Mouse (Mus musculus) embryonic facial prominence, embryonic 10.5 days (tissue): ENCODE results near the gene Glrb. TPM values are rescaled to one million over a fixed set of nuclear protein-coding genes. Genes with fewer than 3 reads are reported as not detected.

Source experiments
- DNase-seq: peaks from one replicate; pipeline ENCODE4 v3.0.0-alpha.2; 2017; ENCODE audit warnings: low spot score
- H3K27ac ChIP-seq: fragments of 300-500 bp; sonication (generic); replicated peaks from 2 replicates; pipeline ENCODE4 v1.5.1; 2016; ENCODE audit warnings: mild to moderate bottlenecking
- H3K27me3 ChIP-seq: fragments of 300-500 bp; sonication (generic); replicated peaks from 2 replicates; pipeline ENCODE4 v1.6.1; 2016; ENCODE audit warnings: low read depth, mild to moderate bottlenecking; ENCODE audit not compliant: poor library complexity, severe bottlenecking
- H3K36me3 ChIP-seq: fragments of 300-500 bp; sonication (generic); replicated peaks from 2 replicates; pipeline ENCODE4 v1.6.1; 2016; ENCODE audit warnings: mild to moderate bottlenecking, moderate library complexity
- H3K4me1 ChIP-seq: fragments of 300-500 bp; sonication (generic); 2 replicates; pipeline ENCODE4 v1.6.1; 2016
- H3K4me3 ChIP-seq: fragments of 300-500 bp; sonication (generic); 2 replicates; pipeline ENCODE4 v1.5.1; 2016; ENCODE audit warnings: mild to moderate bottlenecking, moderate library complexity
- H3K9me3 ChIP-seq: fragments of 300-500 bp; sonication (generic); 2 replicates; pipeline ENCODE4 v1.6.1; 2016; ENCODE audit warnings: mild to moderate bottlenecking
- WGBS: fragments of 180-500 bp; shearing (Covaris S2); methylation state at CpG from one replicate; pipeline ENCODE4 v1.1.7; 2016; 5-methylcytosine and 5-hydroxymethylcytosine counted together
- polyA plus RNA-seq: library from polyadenylated mRNA; unstranded; fragments of >200 nt; fragmentation: Nextera tagmentation; extraction: Ambion mirVana; gene quantifications from 2 replicates; pipeline ENCODE4 v1.2.1, GENCODE M21; 2016

Glrb gene
- polyA plus RNA-seq, 1 experiment from 2014 or later = 6.7 TPM

- Histone ChIP-seq H3K27ac (no peak overlapping the region), H3K4me3 (no peak overlapping the region), H3K9me3 (no peaks in the 10 kb centered on the region), H3K27me3 (peaks cover 32% of the 10 kb centered on the region), H3K36me3 (no peaks in the 10 kb centered on the region), H3K4me1 (peaks cover 19% of the 10 kb centered on the region)
- WGBS = 19% methylated on average over 1 of the region's 1 CpGs
- DNase-seq = no peak
Measured at GRCm38 (mm10) chr3:80805327-80805726, 108.1 kb downstream of the Glrb start.

DNA sequence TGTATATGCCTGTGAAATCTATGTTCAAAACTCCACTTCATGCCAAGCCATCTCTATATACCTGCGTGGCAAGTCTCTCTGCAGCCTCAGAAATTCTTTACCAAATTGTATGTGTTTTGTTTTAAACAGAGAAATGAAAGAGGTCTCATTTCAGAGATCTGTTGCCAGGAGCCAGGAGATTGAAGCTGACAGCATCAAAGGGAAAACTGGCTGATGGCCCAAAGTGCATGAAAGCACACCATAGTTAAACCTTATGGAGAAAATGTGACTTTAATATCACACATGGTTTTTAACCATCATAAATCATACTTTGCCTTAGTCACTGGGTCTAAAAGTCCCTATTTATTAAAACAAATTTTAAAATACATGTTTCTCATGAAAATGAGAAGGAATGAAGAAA, 109.6 kb downstream of the Glrb start:
- no peak overlapping the region for H3K4me3 ChIP-seq
- no peaks in the 10 kb centered on the region for H3K36me3 ChIP-seq
- H3K27me3 ChIP-seq = peaks cover 47% of the 10 kb centered on the region
- peaks cover 23% of the 10 kb centered on the region for H3K4me1 ChIP-seq
- WGBS = 68% methylated on average over 1 of the region's 1 CpGs
- DNase-seq = no peak
- no peak overlapping the region for H3K27ac ChIP-seq
- H3K9me3 ChIP-seq = no peaks in the 10 kb centered on the region

GRCm38 (mm10) chr3:80803211-80803610, 110.2 kb downstream of the Glrb start:
- Histone ChIP-seq H3K4me3 (peak overlapping the region; percentile 64), H3K27ac (no peak overlapping the region), H3K36me3 (no peaks in the 10 kb centered on the region), H3K27me3 (peaks cover 53% of the 10 kb centered on the region), H3K4me1 (peaks cover 23% of the 10 kb centered on the region), H3K9me3 (no peaks in the 10 kb centered on the region)
- no peak for DNase-seq
- 57% methylated on average over 8 of the region's 8 CpGs for WGBS

DNA sequence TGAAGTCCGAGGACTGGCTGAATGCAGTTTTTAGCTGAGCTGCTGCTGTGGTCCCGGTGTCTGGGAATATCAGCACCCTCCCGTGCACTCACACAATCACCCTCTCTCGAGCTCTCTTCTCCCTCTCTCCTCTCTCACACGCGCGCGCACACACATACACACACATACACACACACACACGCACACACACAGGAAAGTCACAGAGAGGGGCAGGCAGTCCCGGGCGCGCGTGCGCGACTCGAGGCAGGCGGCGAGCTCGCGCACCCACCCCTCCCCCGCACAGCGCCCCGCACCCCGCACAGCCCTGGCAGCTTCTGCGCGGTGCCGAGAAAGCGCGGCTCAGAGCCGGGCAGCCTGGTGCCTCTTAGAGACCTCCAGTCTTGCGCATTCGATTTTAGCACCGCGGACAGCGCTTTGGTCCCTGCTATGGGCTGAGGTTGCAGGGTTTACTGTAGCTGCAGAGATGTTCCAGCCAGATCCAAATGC, 110.8 kb downstream of the Glrb start, which contains the start of gene Gria2:
TSS of gene Gria2 (minus strand) at position 240 of the 486 bp plus-strand sequence.
- Histone ChIP-seq H3K4me3 (peak within 1 kb of the TSS; percentile 64), H3K4me1 (peaks cover 23% of the 10 kb centered on the region), H3K9me3 (no peaks in the 10 kb centered on the region), H3K36me3 (no peaks in the 10 kb centered on the region), H3K27me3 (peaks cover 56% of the 10 kb centered on the region), H3K27ac (peak within 1 kb of the TSS; percentile 51; the same call in 1 of the 2 replicates)
- peak; percentile 87 for DNase-seq
- WGBS = under 1% methylated on average over 35 of the region's 35 CpGs

DNA sequence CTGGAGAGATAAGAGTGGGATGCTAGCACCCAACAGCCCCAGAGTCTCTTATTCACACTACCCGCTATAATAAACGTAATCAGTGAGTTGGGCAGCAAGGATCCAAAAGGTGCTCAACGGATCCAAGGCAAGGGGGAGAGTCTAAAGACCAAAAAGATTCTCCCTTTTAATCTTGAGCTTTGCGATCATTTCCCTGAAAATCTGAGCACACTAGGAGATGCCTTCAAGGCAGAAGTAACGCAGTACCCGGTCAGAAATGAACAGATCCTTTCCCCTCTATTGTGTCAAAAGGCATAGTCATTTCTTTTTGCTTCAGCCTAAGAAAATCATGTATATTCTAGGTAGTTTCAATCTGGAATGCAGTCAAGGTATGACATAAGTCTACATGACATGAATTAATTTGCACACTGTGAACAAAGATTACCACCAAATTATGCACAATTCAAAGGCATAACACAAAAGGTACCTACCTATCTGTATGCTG, 111.6 kb downstream of the Glrb start:
- H3K4me1 ChIP-seq = peaks cover 23% of the 10 kb centered on the region
- no peak overlapping the region for H3K27ac ChIP-seq
- H3K9me3 ChIP-seq = no peaks in the 10 kb centered on the region
- no peak for DNase-seq
- H3K36me3 ChIP-seq = no peaks in the 10 kb centered on the region
- peak overlapping the region; percentile 64 for H3K4me3 ChIP-seq
- H3K27me3 ChIP-seq = peaks cover 56% of the 10 kb centered on the region
- WGBS = 17% methylated on average over 6 of the region's 6 CpGs

DNA sequence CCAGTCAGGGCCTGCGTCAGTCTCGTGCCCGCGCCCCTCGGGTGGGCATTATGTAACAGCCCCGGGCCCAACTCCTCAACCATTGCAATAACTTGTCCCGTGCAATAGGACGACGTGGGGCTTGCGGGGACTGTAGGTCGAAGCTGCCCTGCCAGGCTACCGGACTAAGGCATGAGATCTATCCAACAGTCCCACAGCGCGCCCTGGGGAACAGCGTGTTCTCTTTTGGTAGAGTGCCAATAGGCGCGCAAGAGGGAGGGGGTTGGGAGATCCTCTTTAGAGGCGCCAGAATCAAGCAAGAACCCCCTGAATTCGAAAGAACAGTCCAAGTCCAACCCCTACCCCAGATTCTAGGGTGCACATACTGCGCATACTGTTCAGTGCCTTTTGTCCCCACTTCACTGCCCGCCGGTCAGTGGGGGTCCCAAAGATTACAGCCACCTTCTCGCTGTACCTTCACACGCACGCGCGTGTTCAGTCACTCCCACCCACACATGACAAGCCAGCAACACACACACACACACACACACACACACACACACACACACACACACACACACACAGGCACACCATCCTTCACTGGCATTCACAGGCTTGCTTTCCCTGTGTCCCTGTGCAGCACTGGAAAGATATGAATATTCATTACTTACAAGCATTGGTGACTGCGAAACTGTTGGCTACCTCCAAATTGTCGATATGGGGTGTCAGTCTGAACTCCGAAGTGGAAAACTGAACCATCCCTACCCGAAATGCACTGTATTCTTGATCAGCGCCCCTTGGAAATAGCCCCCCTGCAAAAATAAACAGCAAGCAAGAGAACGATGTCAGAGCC, 112.2 kb downstream of the Glrb start:
- Histone ChIP-seq H3K4me3 (peak overlapping the region; percentile 64), H3K9me3 (no peaks in the 10 kb centered on the region), H3K4me1 (peaks cover 23% of the 10 kb centered on the region), H3K36me3 (no peaks in the 10 kb centered on the region), H3K27ac (peak overlapping the region; percentile 30; the same call in 1 of the 2 replicates), H3K27me3 (peaks cover 56% of the 10 kb centered on the region)
- peak; percentile 44 for DNase-seq
- 10% methylated on average over 33 of the region's 33 CpGs for WGBS

GRCm38 (mm10) chr3:80800299-80800994, 113.0 kb downstream of the Glrb start:
- H3K36me3 ChIP-seq = no peaks in the 10 kb centered on the region
- H3K4me1 ChIP-seq = peaks cover 23% of the 10 kb centered on the region
- H3K27ac ChIP-seq = peak overlapping the region; percentile 30; the same call in 1 of the 2 replicates
- DNase-seq = peak; percentile 60
- peaks cover 56% of the 10 kb centered on the region for H3K27me3 ChIP-seq
- 2% methylated on average over 29 of the region's 29 CpGs for WGBS
- H3K4me3 ChIP-seq = peak overlapping the region; percentile 64
- H3K9me3 ChIP-seq = no peaks in the 10 kb centered on the region

DNA sequence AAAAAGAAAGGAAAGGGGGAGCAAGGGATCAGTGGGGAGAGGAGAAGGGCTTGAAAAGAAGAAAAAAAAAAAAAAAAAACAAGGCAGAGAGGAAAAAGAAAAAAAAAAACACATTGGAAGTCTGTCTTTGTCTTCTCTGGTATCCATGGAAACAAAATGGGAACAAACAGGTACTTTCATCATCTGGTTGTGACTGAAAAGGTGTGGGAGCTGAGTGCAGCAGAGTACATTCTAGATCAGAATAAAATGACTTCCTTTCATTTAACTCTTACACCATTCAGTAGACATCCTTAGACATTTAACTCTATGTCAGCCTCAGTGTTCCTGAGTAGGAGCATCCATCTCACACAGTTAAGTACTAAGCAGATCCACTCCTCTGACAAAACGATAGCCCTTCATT, 115.5 kb downstream of the Glrb start:
- DNase-seq = no peak
- Histone ChIP-seq H3K27ac (no peak overlapping the region), H3K9me3 (no peaks in the 10 kb centered on the region), H3K27me3 (peaks cover 50% of the 10 kb centered on the region), H3K36me3 (no peaks in the 10 kb centered on the region), H3K4me1 (peaks cover 22% of the 10 kb centered on the region), H3K4me3 (no peak overlapping the region)
- 76% methylated on average over 1 of the region's 1 CpGs for WGBS

DNA sequence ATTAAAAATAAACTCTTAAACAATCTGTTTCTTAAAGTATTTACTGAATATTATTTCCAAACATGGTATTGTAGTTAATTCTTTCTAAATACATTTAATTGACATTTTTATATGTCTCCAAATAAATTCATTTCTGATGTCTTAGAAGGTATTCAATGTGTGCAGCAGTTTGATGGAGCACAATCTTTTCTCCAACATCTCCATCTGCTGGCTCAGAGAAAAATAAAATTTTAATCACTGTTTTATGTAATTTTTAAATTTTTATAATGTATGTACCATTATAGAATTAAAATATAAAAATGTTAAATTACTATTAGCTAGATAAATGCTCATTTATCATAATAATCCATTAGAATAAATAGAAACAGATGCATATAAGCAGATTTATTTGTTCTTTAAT, 116.7 kb downstream of the Glrb start:
- Histone ChIP-seq H3K4me1 (peaks cover 14% of the 10 kb centered on the region), H3K9me3 (no peaks in the 10 kb centered on the region), H3K4me3 (no peak overlapping the region), H3K27me3 (peaks cover 39% of the 10 kb centered on the region), H3K27ac (no peak overlapping the region), H3K36me3 (no peaks in the 10 kb centered on the region)
- no peak for DNase-seq

- 88% methylated on average over 2 of the region's 2 CpGs for WGBS
- DNase-seq = no peak
- peaks cover 24% of the 10 kb centered on the region for H3K27me3 ChIP-seq
- H3K4me1 ChIP-seq = peaks cover 3% of the 10 kb centered on the region
- no peaks in the 10 kb centered on the region for H3K9me3 ChIP-seq
- H3K36me3 ChIP-seq = no peaks in the 10 kb centered on the region
- H3K4me3 ChIP-seq = no peak overlapping the region
- H3K27ac ChIP-seq = no peak overlapping the region
Measured at GRCm38 (mm10) chr3:80795284-80795683, 118.2 kb downstream of the Glrb start.
